Mouse (Mus musculus) neural tube, embryonic 15.5 days (tissue): ENCODE data around the gene Disp2. TPM values are rescaled to one million over a fixed set of nuclear protein-coding genes. Genes with fewer than 3 reads are reported as not detected.
A peak's percentile ranks its signal among the peaks of the same experiment; 100 is the strongest.

Source experiments
- ATAC-seq: fragments of 200-750 bp; cut with Nextera tagmentation; 2 replicates; pipeline ENCODE4 v1.8.0; 2017; ENCODE audit warnings: mild to moderate bottlenecking, moderate TSS enrichment, moderate library complexity; ENCODE audit not compliant: low FRiP score
- H3K27ac ChIP-seq: fragments of 300-500 bp; sonication (generic); replicated peaks from 2 replicates; pipeline ENCODE4 v1.5.1; 2015; ENCODE audit warnings: mild to moderate bottlenecking, inconsistent platforms
- H3K27me3 ChIP-seq: fragments of 300-500 bp; sonication (generic); replicated peaks from 2 replicates; pipeline ENCODE4 v1.6.1; 2015; ENCODE audit warnings: inconsistent platforms
- H3K36me3 ChIP-seq: fragments of 300-500 bp; sonication (generic); 2 replicates; pipeline ENCODE4 v1.6.1; 2015; ENCODE audit warnings: inconsistent platforms
- H3K4me1 ChIP-seq: fragments of 300-500 bp; sonication (generic); 2 replicates; pipeline ENCODE4 v1.6.1; 2015; ENCODE audit warnings: inconsistent platforms
- H3K4me2 ChIP-seq: fragments of 300-500 bp; sonication (generic); 2 replicates; pipeline ENCODE4 v1.6.1; 2015; ENCODE audit warnings: inconsistent platforms, mild to moderate bottlenecking, moderate library complexity
- H3K4me3 ChIP-seq: fragments of 300-500 bp; sonication (generic); replicated peaks from 2 replicates; pipeline ENCODE4 v1.5.1; 2015; ENCODE audit warnings: mild to moderate bottlenecking, inconsistent platforms
- H3K9ac ChIP-seq: fragments of 300-500 bp; sonication (generic); replicated peaks from 2 replicates; pipeline ENCODE4 v1.6.1; 2015; ENCODE audit warnings: mild to moderate bottlenecking, inconsistent platforms
- H3K9me3 ChIP-seq: fragments of 300-500 bp; sonication (generic); replicated peaks from 2 replicates; pipeline ENCODE4 v1.6.1; 2016; ENCODE audit warnings: inconsistent platforms
- WGBS: fragments of 180-500 bp; shearing (Covaris S2); methylation state at CpG from one replicate; pipeline ENCODE4 v1.1.7; 2015; ENCODE audit warnings: mixed read lengths; 5-methylcytosine and 5-hydroxymethylcytosine counted together
- polyA plus RNA-seq: library from polyadenylated mRNA; unstranded; fragments of >200 nt; fragmentation: Nextera tagmentation; extraction: Ambion mirVana; gene quantifications from 2 replicates; pipeline ENCODE4 v1.2.1, GENCODE M21; 2015

The Disp2 gene
- polyA plus RNA-seq, 1 experiment from 2014 or later, result 75.6 TPM

GRCm38 (mm10) chr2:118760311-118761025 is 19.1 kb upstream of the Disp2 start:
- Histone ChIP-seq H3K4me2 (no peak overlapping the region), H3K27ac (no peak overlapping the region), H3K36me3 (no peaks in the 10 kb centered on the region), H3K9me3 (no peaks in the 10 kb centered on the region), H3K4me1 (peaks cover 41% of the 10 kb centered on the region), H3K9ac (no peak overlapping the region), H3K4me3 (no peak overlapping the region), H3K27me3 (no peaks in the 10 kb centered on the region; the same call in 1 of the 2 replicates)
- WGBS, result 86% methylated on average over 11 of the region's 11 CpGs
- ATAC-seq, result no peak

GRCm38 (mm10) chr2:118761358-118761757 is 18.2 kb upstream of the Disp2 start:
- Histone ChIP-seq H3K27me3 (no peaks in the 10 kb centered on the region; the same call in 1 of the 2 replicates), H3K4me1 (peaks cover 41% of the 10 kb centered on the region), H3K4me2 (peak overlapping the region; percentile 46), H3K9me3 (no peaks in the 10 kb centered on the region), H3K36me3 (no peaks in the 10 kb centered on the region), H3K27ac (peak overlapping the region; percentile 84), H3K4me3 (no peak overlapping the region), H3K9ac (no peak overlapping the region)
- no peak for ATAC-seq
- 83% methylated on average over 12 of the region's 12 CpGs for WGBS

GRCm38 (mm10) chr2:118761906-118762783 is 17.4 kb upstream of the Disp2 start, which contains the start of gene Ccdc9b:
Ccdc9b (minus strand) TSS chr2:118762661.
- Histone ChIP-seq H3K4me3 (peak within 1 kb of the TSS; percentile 8; the same call in 1 of the 2 replicates), H3K27ac (peak within 1 kb of the TSS; percentile 84), H3K4me2 (peak within 1 kb of the TSS; percentile 46), H3K27me3 (no peaks in the 10 kb centered on the region; the same call in 1 of the 2 replicates), H3K36me3 (no peaks in the 10 kb centered on the region), H3K9ac (peak within 1 kb of the TSS; percentile 36; the same call in 1 of the 2 replicates), H3K4me1 (peaks cover 41% of the 10 kb centered on the region), H3K9me3 (no peaks in the 10 kb centered on the region)
- peak; percentile 80 for ATAC-seq
- 5% methylated on average over 29 of the region's 29 CpGs for WGBS

- peak overlapping the region; percentile 46 for H3K4me2 ChIP-seq
- H3K27ac ChIP-seq, result peak overlapping the region; percentile 84
- no peak for ATAC-seq
- no peaks in the 10 kb centered on the region for H3K36me3 ChIP-seq
- peaks cover 41% of the 10 kb centered on the region for H3K4me1 ChIP-seq
- 14% methylated on average over 10 of the region's 10 CpGs for WGBS
- H3K9ac ChIP-seq, result 0 out of 2 replicates have a peak overlapping the region, but pooled peaks have one; percentile 36
- no peak overlapping the region for H3K4me3 ChIP-seq
- H3K9me3 ChIP-seq, result no peaks in the 10 kb centered on the region
- no peaks in the 10 kb centered on the region; the same call in 1 of the 2 replicates for H3K27me3 ChIP-seq
Observed at GRCm38 (mm10) chr2:118762784-118763148, 16.8 kb upstream of the Disp2 start.

GRCm38 (mm10) chr2:118763469-118763868 is 16.1 kb upstream of the Disp2 start:
- H3K4me1 ChIP-seq, result peaks cover 41% of the 10 kb centered on the region
- ATAC-seq, result no peak
- 55% methylated on average over 7 of the region's 7 CpGs for WGBS
- H3K4me3 ChIP-seq, result no peak overlapping the region
- no peaks in the 10 kb centered on the region for H3K9me3 ChIP-seq
- H3K4me2 ChIP-seq, result no peak overlapping the region
- H3K27ac ChIP-seq, result 0 out of 2 replicates have a peak overlapping the region, but pooled peaks have one; percentile 84
- H3K9ac ChIP-seq, result no peak overlapping the region
- H3K36me3 ChIP-seq, result no peaks in the 10 kb centered on the region
- H3K27me3 ChIP-seq, result no peaks in the 10 kb centered on the region; the same call in 1 of the 2 replicates

GRCm38 (mm10) chr2:118764094-118764831 is 15.3 kb upstream of the Disp2 start:
- no peaks in the 10 kb centered on the region for H3K9me3 ChIP-seq
- H3K9ac ChIP-seq, result no peak overlapping the region
- H3K4me3 ChIP-seq, result no peak overlapping the region
- H3K27ac ChIP-seq, result peak overlapping the region; percentile 37; the same call in 1 of the 2 replicates
- peak overlapping the region; percentile 15; the same call in 1 of the 2 replicates for H3K4me2 ChIP-seq
- peaks cover 41% of the 10 kb centered on the region for H3K4me1 ChIP-seq
- no peaks in the 10 kb centered on the region for H3K36me3 ChIP-seq
- ATAC-seq, result no peak
- no peaks in the 10 kb centered on the region; the same call in 1 of the 2 replicates for H3K27me3 ChIP-seq
- 23% methylated on average over 11 of the region's 11 CpGs for WGBS

- H3K4me2 ChIP-seq, result no peak overlapping the region
- H3K9me3 ChIP-seq, result no peaks in the 10 kb centered on the region
- H3K9ac ChIP-seq, result no peak overlapping the region
- no peak overlapping the region for H3K27ac ChIP-seq
- peaks cover 41% of the 10 kb centered on the region for H3K4me1 ChIP-seq
- ATAC-seq, result no peak
- H3K36me3 ChIP-seq, result no peaks in the 10 kb centered on the region
- no peaks in the 10 kb centered on the region; the same call in 1 of the 2 replicates for H3K27me3 ChIP-seq
- WGBS, result 92% methylated on average over 5 of the region's 5 CpGs
- no peak overlapping the region for H3K4me3 ChIP-seq
Observed at GRCm38 (mm10) chr2:118764875-118765274, 14.6 kb upstream of the Disp2 start.

- no peak overlapping the region for H3K9ac ChIP-seq
- ATAC-seq, result no peak
- no peaks in the 10 kb centered on the region for H3K27me3 ChIP-seq
- peaks cover 28% of the 10 kb centered on the region for H3K4me1 ChIP-seq
- H3K27ac ChIP-seq, result no peak overlapping the region
- H3K9me3 ChIP-seq, result no peaks in the 10 kb centered on the region
- WGBS, result 81% methylated on average over 10 of the region's 10 CpGs
- no peak overlapping the region for H3K4me3 ChIP-seq
- H3K4me2 ChIP-seq, result no peak overlapping the region
- no peaks in the 10 kb centered on the region for H3K36me3 ChIP-seq
Observed at GRCm38 (mm10) chr2:118766041-118767033, 13.2 kb upstream of the Disp2 start.

- 79% methylated on average over 6 of the region's 6 CpGs for WGBS
- Histone ChIP-seq H3K27me3 (no peaks in the 10 kb centered on the region), H3K9ac (no peak within 1 kb of the TSS), H3K4me2 (no peak within 1 kb of the TSS), H3K9me3 (no peaks in the 10 kb centered on the region), H3K36me3 (no peaks in the 10 kb centered on the region), H3K4me3 (no peak within 1 kb of the TSS), H3K27ac (no peak within 1 kb of the TSS), H3K4me1 (peaks cover 6% of the 10 kb centered on the region; the same call in 1 of the 2 replicates)
- no peak for ATAC-seq
Observed at GRCm38 (mm10) chr2:118772158-118772874, 7.2 kb upstream of the Disp2 start, which contains the start of gene Phgr1. Phgr1 (plus strand) TSS chr2:118772769.

- Histone ChIP-seq H3K4me2 (no peak overlapping the region), H3K9ac (no peak overlapping the region), H3K4me3 (no peak overlapping the region), H3K4me1 (peaks cover 12% of the 10 kb centered on the region), H3K27ac (no peak overlapping the region), H3K27me3 (no peaks in the 10 kb centered on the region), H3K9me3 (no peaks in the 10 kb centered on the region), H3K36me3 (no peaks in the 10 kb centered on the region)
- WGBS, result 90% methylated on average over 2 of the region's 2 CpGs
- ATAC-seq, result no peak
Observed at GRCm38 (mm10) chr2:118774536-118774935, 5.0 kb upstream of the Disp2 start.
